Mouse (Mus musculus): ENCODE measurements around the gene Zfp180.

DNA sequence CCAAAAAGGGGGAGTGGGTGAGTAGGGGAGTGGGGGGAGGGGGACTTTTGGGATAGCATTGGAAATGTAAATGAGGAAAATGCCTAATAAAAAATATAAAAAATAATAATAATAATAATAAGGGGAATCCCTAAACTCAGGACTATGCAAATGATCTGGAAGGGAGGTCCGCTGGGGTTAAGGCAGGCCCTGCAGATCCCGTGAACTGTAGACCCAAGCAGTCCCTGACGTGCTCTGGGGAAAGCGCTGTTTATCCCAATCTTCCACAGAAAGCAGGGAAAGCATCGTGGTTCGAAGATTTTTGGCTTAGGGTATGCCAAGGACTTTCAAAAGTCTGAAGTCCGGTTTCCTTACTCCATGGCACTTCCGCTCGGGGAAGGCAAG lies 30.0 kb downstream of the Zfp180 start:
- no peak for TF ChIP-seq CTCF (IDR thresholded peaks at IDR 0.05; ENCODE audit: control insufficient read depth, insufficient read depth, insufficient replicate concordance, low read depth, low read length)
- no peak for TF ChIP-seq POLR2A (IDR thresholded peaks at IDR 0.05; ENCODE audit: control insufficient read depth, low read depth, low read length)

All from testis, adult 2 months (tissue).